Mouse (Mus musculus) right cerebral cortex, postnatal 25 days (tissue): Measurements from ENCODE around the gene Robo1.

Experiments used
- DNase-seq: peaks from one replicate; pipeline ENCODE4 v3.0.0; 2022

The Robo1 gene

GRCm38 (mm10) chr16:72854101-72854500 lies 546.0 kb downstream of the Robo1 start:
- peak; percentile 27 for DNase-seq

DNA sequence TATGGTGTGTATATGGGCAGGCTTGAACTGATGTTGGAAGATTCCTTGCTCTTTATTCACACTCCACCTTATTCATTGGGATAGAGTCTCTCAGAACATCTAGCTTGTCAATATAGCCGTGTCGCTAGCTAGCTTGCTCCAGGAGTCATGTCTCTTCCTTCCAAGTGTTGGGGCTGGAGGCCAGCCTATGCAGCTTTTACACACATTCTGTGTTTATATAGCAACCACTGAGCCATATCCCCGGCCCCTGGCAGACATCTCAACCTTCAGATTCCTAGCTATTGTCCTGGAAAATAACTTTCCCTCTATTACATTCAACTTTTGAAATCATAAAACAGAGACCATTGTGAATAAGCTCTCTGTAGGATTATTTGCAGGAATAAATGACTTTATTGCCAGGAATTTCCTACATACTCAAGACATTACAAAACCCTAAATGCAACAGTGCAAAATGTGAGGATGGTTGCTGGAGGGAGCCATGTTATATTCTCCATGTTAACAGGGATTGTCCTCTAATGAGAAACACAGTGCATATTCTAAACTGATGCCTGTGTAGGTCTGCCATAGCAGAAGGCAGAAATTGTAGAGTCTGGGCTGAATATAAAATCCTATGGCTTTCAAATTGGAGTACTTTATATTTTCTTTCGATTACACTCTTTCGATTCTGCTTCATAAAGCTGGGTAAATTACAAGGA lies 546.9 kb downstream of the Robo1 start:
- no peak for DNase-seq

- DNase-seq = no peak
Measured at GRCm38 (mm10) chr16:72861707-72862277, 553.7 kb downstream of the Robo1 start.

GRCm38 (mm10) chr16:72866011-72866410 lies 557.9 kb downstream of the Robo1 start:
- no peak for DNase-seq

- no peak for DNase-seq
Measured at GRCm38 (mm10) chr16:72874934-72875732, 567.0 kb downstream of the Robo1 start.

DNA sequence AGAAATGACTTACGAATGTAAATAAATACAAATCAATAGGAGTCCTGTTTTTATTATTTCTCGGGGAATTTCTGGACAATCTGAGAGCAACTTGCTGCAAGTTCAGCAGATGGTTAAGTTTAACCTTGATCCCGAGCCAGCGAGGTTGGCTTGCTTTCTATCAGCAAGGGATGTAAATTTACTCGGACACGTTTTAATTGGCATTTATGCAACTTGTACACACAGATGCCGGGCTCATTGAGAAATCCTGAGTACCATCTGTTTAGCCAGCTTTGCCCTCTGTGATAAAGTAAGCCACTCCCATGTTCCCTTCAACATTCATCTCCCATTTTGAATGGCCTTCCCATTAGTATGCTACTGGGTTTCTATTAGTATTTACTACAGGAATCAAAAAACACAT lies 580.0 kb downstream of the Robo1 start:
- DNase-seq = no peak

GRCm38 (mm10) chr16:72889401-72889800 lies 581.3 kb downstream of the Robo1 start:
- no peak for DNase-seq

DNA sequence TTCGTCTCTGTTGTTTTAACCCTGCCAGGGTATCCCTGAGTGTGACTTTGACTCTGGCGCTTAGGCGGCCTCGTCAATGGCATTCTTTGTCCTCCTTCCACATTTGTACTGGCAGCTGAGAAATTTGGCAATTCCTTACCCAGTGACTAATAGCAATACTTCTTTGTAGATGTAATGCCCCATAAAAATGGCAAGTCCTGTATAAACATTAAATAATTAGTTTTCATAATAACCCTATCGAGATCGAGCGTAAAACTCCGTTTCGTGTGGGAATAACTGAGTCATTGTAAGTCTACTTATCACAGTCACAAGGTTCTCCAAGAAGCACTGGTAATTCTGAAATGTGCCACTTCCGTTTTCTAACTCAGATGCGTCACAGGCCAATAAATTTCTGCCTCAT lies 589.0 kb downstream of the Robo1 start:
- DNase-seq = no peak

- no peak for DNase-seq
Measured at GRCm38 (mm10) chr16:72908895-72909294, 600.8 kb downstream of the Robo1 start.

- peak; percentile 61 for DNase-seq
Measured at GRCm38 (mm10) chr16:72913134-72913533, 605.0 kb downstream of the Robo1 start.

DNA sequence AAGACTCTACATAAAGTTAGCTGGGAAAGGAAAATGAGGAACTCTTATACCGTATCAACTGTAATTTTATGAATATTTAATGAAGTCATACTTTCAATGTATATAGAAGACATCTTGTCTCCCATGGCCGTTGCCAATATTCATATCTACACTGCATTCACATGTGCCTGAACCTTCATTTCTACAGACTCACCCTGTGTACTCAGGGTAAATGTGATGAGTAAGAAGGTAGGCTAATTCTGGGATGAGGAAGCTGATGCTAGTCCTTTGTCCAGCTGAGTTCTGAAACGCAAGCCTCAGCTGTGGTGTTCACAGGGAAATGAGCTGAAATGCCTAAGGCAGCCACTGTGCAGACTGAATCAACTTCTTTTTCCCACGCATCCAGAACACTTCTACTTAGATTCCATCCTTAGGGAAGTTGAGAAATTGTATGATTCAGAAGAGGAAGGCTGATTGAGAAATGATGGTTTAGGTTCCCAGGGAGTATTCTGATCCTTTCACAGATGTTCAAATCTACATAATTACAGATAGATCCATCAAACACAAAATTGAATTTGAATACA lies 606.0 kb downstream of the Robo1 start:
- peak; percentile 19 for DNase-seq

DNA sequence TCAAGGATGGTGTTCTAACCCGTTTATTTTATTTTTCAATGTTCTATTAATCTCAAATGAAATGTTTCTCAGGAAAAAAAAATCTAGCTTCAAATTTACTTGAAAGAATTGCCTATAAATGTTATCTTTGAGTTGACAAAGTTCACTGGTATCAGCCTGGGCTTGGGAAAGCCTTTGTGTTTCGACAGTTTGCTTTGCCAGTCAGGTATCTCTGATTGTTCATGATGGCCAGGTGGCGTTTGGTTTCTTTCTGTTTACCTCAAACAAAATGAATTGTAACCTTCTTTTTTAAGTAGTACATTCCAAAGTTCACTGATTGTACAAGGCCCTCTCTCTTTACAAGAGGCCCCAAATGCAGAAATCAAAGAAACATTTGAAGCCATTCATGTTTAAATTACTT lies 611.9 kb downstream of the Robo1 start:
- DNase-seq = no peak

GRCm38 (mm10) chr16:72924423-72925224 lies 616.5 kb downstream of the Robo1 start:
- peak; percentile 65 for DNase-seq

DNA sequence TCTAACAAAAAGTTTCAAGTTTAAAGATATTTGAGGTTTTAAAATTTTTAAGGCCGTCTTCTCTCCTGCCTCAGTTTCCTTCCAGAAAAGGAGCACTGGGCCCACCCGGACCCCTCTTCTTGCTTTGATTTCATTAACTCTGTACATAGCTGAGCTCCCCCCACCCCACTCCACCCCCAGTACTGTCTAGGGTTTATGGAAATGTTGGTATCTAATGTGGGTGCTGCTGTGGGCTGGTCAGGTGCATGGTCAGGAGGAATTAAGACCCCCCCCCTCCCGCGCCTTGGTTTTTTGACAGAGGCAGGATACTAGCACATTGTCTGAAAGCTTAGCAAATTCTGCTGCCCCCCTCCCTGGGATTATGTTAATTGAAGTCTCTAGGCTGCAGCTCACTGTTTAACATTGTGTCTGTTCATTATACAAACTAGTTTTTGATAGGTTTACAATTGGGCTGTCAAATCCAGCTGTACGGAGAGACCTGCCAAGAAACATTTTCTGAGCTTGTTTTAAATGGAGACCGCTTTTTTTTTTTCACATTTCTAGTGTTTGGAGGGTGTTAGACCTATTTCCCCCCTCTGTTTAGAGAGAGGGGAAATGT lies 620.5 kb downstream of the Robo1 start:
- DNase-seq = no peak

DNA sequence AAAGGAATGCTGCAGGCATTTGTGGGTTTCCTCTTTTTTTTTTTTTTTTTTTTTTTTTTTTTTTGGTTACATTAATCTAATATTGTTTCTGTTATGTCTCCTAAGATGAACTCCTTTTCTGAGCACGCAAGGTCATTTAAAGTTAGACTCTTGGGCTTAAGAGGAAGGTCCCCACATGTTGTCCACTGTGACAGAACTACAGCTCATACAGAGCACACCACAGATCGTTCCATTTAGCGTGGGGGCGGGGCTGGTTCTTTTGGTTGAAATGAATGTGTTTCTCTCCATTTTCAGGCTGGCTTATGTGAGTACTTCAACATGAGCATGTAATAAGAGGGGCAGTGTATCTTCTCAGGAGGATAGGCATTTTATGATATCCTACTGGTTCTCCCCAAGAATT lies 622.8 kb downstream of the Robo1 start:
- DNase-seq = no peak

- DNase-seq = no peak
Measured at GRCm38 (mm10) chr16:72934908-72935307, 626.8 kb downstream of the Robo1 start.

DNA sequence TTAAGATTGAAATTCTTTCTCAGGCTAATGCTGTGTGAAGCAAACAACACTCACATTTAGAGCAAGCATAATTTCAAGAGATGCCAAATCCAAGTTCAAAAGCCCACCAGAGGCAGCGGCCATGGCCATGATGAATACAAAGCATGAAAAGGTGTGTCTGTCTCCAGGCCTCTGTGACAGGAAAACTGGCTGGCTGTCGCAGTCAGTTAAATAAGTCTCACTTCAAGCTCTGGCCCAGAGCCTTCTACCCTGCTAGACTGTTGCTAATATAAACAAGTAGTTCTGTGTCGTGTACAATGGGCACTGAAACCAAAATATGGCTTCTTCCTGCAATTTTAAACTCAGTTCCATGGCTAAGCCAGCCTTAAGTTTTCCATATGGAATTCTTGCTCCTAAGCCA lies 629.1 kb downstream of the Robo1 start:
- DNase-seq = no peak

DNA sequence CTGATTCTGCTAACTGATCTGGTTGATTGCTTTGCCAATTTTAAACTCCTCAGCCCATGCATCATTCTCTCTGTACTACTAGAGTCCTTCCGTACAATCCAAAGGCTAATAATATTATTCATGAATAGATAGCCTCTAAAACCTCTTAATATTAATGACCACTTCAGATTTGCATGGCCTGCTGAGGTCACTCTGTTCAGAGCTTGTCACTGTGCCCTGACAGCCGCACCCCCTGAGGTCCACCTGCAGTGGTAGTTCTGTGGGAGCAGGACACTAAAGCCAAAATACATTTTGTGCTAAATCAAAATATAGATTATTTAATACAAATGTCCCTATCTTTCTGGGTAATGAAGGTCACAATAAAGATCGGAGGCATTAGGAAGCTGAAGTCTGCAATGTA lies 631.8 kb downstream of the Robo1 start:
- no peak for DNase-seq

GRCm38 (mm10) chr16:72940786-72941185 lies 632.7 kb downstream of the Robo1 start:
- DNase-seq = no peak

DNA sequence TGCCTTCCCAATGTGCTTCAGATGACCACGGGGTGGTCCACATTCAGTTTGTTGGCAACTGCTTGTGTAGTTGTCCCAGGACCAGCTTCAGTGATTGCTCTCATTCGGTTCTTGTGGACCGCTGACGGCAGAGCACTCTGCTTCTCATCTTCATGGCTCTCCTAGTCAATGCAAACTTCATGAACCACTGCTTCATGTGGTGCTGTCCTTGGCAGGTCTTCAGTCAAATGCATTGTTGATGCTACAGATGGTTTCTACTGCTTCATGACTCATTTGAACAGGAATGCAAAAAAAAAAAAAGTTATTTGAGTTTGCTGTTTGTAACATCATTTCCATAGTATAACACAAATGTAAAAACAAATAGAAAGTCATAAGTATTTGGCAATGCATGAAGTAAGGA lies 636.3 kb downstream of the Robo1 start:
- DNase-seq = no peak

- DNase-seq = no peak
Measured at GRCm38 (mm10) chr16:72951969-72952368, 643.9 kb downstream of the Robo1 start.

- DNase-seq = no peak
Measured at GRCm38 (mm10) chr16:72959018-72959702, 651.1 kb downstream of the Robo1 start.
